Mouse (Mus musculus) adrenal gland, postnatal 36 days (tissue): ENCODE measurements at regions not wholly inside any gene's neighbourhood (a gene's known extent, or its start where the extent isn't known, plus 50 kb on each side); places are given as distances from the start of the nearest gene placed in this dataset.
"Not testable (repeated sequence)": the region's sequence is repeated elsewhere in the genome, so short reads cannot be mapped to it uniquely, and the experiment has no call there.

Source experiments
- DNase-seq, 2 experiments: peaks; one replicate each; pipeline ENCODE4 v3.0.0; 2021; ENCODE audit warnings: mixed read lengths in 1 of 2

GRCm38 (mm10) chr17:50346451-50347192 lies 53.2 kb upstream of the Dazl start:
- no peak for DNase-seq

- not testable (repeated sequence) for DNase-seq
These were observed 60.4 kb upstream of the Dazl start for GRCm38 (mm10) chr17:50353818-50354217.

GRCm38 (mm10) chr17:50354357-50354756 lies 60.9 kb upstream of the Dazl start:
- no peak for DNase-seq

GRCm38 (mm10) chr17:50361657-50362233 lies 68.3 kb upstream of the Dazl start:
- no peak for DNase-seq

- no peak for DNase-seq
These were observed 72.0 kb upstream of the Dazl start for GRCm38 (mm10) chr17:50365396-50365795.

- no peak for DNase-seq
These were observed 72.7 kb upstream of the Dazl start for GRCm38 (mm10) chr17:50366181-50366580.

GRCm38 (mm10) chr17:50369216-50369875 lies 75.9 kb upstream of the Dazl start:
- no peak for DNase-seq

- DNase-seq, result no peak
These were observed 77.0 kb upstream of the Dazl start for GRCm38 (mm10) chr17:50370484-50370883.

- no peak for DNase-seq
These were observed 80.2 kb upstream of the Dazl start for GRCm38 (mm10) chr17:50373496-50374141.

GRCm38 (mm10) chr17:50375465-50375864 lies 82.0 kb upstream of the Dazl start:
- no peak for DNase-seq

- DNase-seq, result no peak
These were observed 83.3 kb upstream of the Dazl start for GRCm38 (mm10) chr17:50376708-50377107.

GRCm38 (mm10) chr17:50378141-50378727 lies 84.8 kb upstream of the Dazl start:
- DNase-seq, result no peak

- no peak for DNase-seq
These were observed 95.6 kb upstream of the Dazl start for GRCm38 (mm10) chr17:50388715-50389710.

- no peak for DNase-seq
These were observed 96.7 kb upstream of the Dazl start for GRCm38 (mm10) chr17:50390151-50390550.

- DNase-seq, result no peak
These were observed 97.8 kb upstream of the Dazl start for GRCm38 (mm10) chr17:50391207-50391606.

- no peak for DNase-seq
These were observed 98.6 kb upstream of the Dazl start for GRCm38 (mm10) chr17:50391996-50392395.

- DNase-seq, result no peak
These were observed 99.0 kb upstream of the Dazl start for GRCm38 (mm10) chr17:50392428-50392827.

GRCm38 (mm10) chr17:50392966-50393365 lies 99.5 kb upstream of the Dazl start:
- DNase-seq, result peak; percentile 57 to 62

- peak; percentile 60 to 77 for DNase-seq
These were observed 100.3 kb upstream of the Dazl start for GRCm38 (mm10) chr17:50393698-50394097.

GRCm38 (mm10) chr17:50394801-50395200 lies 101.4 kb upstream of the Dazl start:
- DNase-seq, result no peak

GRCm38 (mm10) chr17:50395669-50396068 lies 102.2 kb upstream of the Dazl start:
- no peak for DNase-seq
